Mouse (Mus musculus) cerebellum, adult 2 months (tissue): ENCODE results near the gene Kin.

ENCODE experiments used
- CTCF ChIP-seq: fragments of 200-500 bp; IDR thresholded peaks from 2 replicates; pipeline ENCODE4 v1.5.1; 2011; ENCODE audit warnings: low read depth, mild to moderate bottlenecking, control low read depth, low read length, moderate library complexity, borderline replicate concordance; ENCODE audit not compliant: insufficient read depth
- POLR2A ChIP-seq: fragments of 200-500 bp; IDR thresholded peaks from 2 replicates; pipeline ENCODE4 v1.6.1; 2011; ENCODE audit warnings: low read length, control low read depth, borderline replicate concordance; ENCODE audit not compliant: insufficient read depth

DNA sequence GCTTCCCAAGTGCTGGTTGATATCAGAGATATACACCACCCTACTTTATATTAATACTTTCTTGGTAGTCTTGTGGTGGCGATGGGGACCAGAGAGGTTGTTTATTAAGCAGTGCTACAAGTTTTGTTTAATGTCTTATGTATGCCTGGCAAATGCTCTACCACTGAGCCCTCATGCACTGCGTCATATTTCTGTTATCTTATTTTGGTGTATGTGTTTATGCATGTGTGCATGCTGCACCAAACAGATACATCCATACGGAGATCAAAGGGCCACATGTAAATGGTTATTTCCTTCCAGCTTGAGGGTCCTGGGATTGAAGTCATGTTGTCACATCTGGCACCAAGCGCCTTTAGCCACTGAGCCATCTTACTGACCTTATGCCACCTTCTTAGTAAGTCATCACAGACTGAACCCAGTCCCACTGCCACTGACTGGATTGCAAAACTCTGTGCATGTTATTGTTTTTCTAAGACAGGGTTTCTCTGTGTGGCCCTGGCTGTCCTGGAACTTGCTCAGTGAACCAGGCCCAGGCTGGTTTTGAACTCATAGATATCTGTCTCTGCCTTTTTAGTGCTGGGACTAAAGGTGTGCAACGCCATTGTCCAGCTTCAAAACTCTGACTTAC is 1.2 kb downstream of the Kin start:
- TF ChIP-seq CTCF: no peak
- TF ChIP-seq POLR2A: no peak
